In the genomic region with DNA sequence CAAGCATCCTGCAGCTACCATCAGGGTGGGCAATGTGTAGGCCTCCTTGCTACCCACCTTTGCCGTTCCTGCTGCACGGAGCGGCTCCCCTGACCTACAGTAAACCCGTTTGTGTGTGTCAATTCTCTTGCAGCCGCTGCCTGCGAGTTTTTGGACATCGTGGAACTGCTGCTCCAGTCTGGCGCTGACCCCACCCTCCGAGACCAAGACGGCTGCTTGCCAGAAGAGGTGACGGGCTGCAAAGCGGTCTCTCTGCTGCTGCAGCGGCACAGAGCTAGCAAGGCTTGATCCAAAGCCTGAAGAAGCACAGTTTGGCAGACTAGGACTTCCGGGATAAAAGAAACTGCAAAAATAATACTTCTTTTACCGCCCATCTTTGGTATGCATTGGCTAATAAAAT, we compare ENCODE assay signal across 30 mouse cellular contexts.
DNase-seq lines count a peak whose midpoint lies in the region; ATAC-seq and TF ChIP-seq lines count a peak whose summit lies in the region.
"Had no signal": no experiment of that assay in that cellular context is flagged by ENCODE, and none has a peak within 500 bp of the region (broad histone marks: within the 10 kb centered on the region; RNA-seq: fewer than 3 reads in every experiment).

No protein-coding gene starts in this region.

- no peak for ATAC-seq in lung, embryonic 14.5 days (ENCODE audit: insufficient read depth)
- ATAC-seq: forebrain, embryonic 14.5 days; intestine, postnatal 0 days; midbrain, embryonic 16.5 days; Patski had no signal

- H3K9ac ChIP-seq in lung, embryonic 14.5 days = no peak overlapping the region
- H3K9ac ChIP-seq: embryonic facial prominence, embryonic 12.5 days; heart, embryonic 13.5 days; limb, embryonic 13.5 days; neural tube, embryonic 13.5 days; stomach, embryonic 15.5 days had no signal

- TF ChIP-seq POLR2A in lung, adult 2 months (IDR thresholded peaks at IDR 0.05; ENCODE audit: borderline replicate concordance, extremely low read depth, low read depth, low read length) = no peak

- no peaks in the 10 kb centered on the region for H3K9me3 ChIP-seq in heart, embryonic 10.5 days
- no peaks in the 10 kb centered on the region for H3K9me3 ChIP-seq in lung, embryonic 14.5 days (ENCODE audit: low read depth, low read length)
- H3K9me3 ChIP-seq: embryonic facial prominence, embryonic 12.5 days; heart, embryonic 13.5 days; hindbrain, embryonic 10.5 days; limb, embryonic 13.5 days; neural tube, embryonic 13.5 days; stomach, embryonic 15.5 days had no signal

- 0 out of 2 replicates have a peak, but pooled peaks cover 4% of the 10 kb centered on the region for H3K4me1 ChIP-seq in heart, embryonic 10.5 days
- H3K4me1 ChIP-seq in lung, embryonic 14.5 days (ENCODE audit: insufficient read depth) = no peaks in the 10 kb centered on the region
- H3K4me1 ChIP-seq in lung, adult 2 months (ENCODE audit: control insufficient read depth, insufficient read depth, low read length) = no peaks in the 10 kb centered on the region
- H3K4me1 ChIP-seq: embryonic facial prominence, embryonic 12.5 days; heart, embryonic 13.5 days; stomach, embryonic 15.5 days had no signal

- H3K27me3 ChIP-seq in heart, embryonic 10.5 days (ENCODE audit: insufficient read depth, poor library complexity, severe bottlenecking) = no peaks in the 10 kb centered on the region
- H3K27me3 ChIP-seq in lung, embryonic 14.5 days (ENCODE audit: insufficient read depth, low read length) = no peaks in the 10 kb centered on the region
- H3K27me3 ChIP-seq: embryonic facial prominence, embryonic 12.5 days; heart, embryonic 13.5 days; limb, embryonic 13.5 days; neural tube, embryonic 13.5 days; Patski; stomach, embryonic 15.5 days had no signal

- intact Hi-C loops in heart, postnatal 25 days (cut with DNase I) = no loop called here

- DNase-seq in cerebellum, postnatal 14 days = peak; percentile 42 to 58
- no peak for DNase-seq in cerebellum, adult 18-20 months
- peak; percentile 75 for DNase-seq in heart, embryonic 10.5 days (ENCODE audit: low spot score)
- DNase-seq in heart, postnatal 25 days (ENCODE audit: low spot score) = no peak
- DNase-seq in lung, embryonic 14.5 days = peak; percentile 43
- DNase-seq in lung, adult 2 months = no peak
- peak; percentile 7 for DNase-seq in urinary bladder, postnatal 14 days (ENCODE audit: low spot score)
- DNase-seq in urinary bladder, postnatal 36 days (ENCODE audit: low spot score in 2 of 2) = no peak
- DNase-seq: adrenal gland, postnatal 10 days; cerebellum, adult 2 months; embryo, embryonic 11 days; heart, adult 18-20 months; heart, postnatal 10 days; kidney, adult 9 months; kidney, postnatal 14 days; lung, postnatal 36 days; retina, postnatal 1 day; right cerebral cortex, postnatal 14 days had no signal

- H3K4me2 ChIP-seq in lung, embryonic 14.5 days = no peak overlapping the region
- H3K4me2 ChIP-seq: embryonic facial prominence, embryonic 12.5 days; heart, embryonic 13.5 days; limb, embryonic 13.5 days; liver, embryonic 11.5 days; midbrain, embryonic 11.5 days; neural tube, embryonic 13.5 days; stomach, embryonic 15.5 days had no signal

- no peak for TF ChIP-seq CTCF in lung, embryonic 14.5 days (IDR thresholded peaks at IDR 0.05; ENCODE audit: low read depth)
- TF ChIP-seq CTCF in lung, adult 2 months (IDR thresholded peaks at IDR 0.05; ENCODE audit: insufficient read depth, low read length) = no peak

- no peak overlapping the region for H3K27ac ChIP-seq in heart, embryonic 10.5 days
- H3K27ac ChIP-seq in lung, embryonic 14.5 days (ENCODE audit: low read depth) = no peak overlapping the region
- H3K27ac ChIP-seq: embryonic facial prominence, embryonic 12.5 days; heart, embryonic 13.5 days; hindbrain, embryonic 10.5 days; limb, embryonic 13.5 days; neural tube, embryonic 13.5 days; stomach, embryonic 15.5 days had no signal

- 86% methylated on average over 15 of the region's 15 CpGs for WGBS in heart, embryonic 10.5 days
- 63% methylated on average over 15 of the region's 15 CpGs for WGBS in lung, embryonic 14.5 days
- 77% methylated on average over 15 of the region's 15 CpGs for WGBS in lung, adult 2 months

- H3K4me3 ChIP-seq in heart, embryonic 10.5 days = no peak overlapping the region
- no peak overlapping the region for H3K4me3 ChIP-seq in lung, embryonic 14.5 days (ENCODE audit: low read depth, low read length)
- no peak overlapping the region for H3K4me3 ChIP-seq in lung, adult 2 months (replicated peaks; ENCODE audit: extremely low read depth, low read depth, low read length)
- H3K4me3 ChIP-seq: embryonic facial prominence, embryonic 12.5 days; heart, embryonic 13.5 days; hindbrain, embryonic 10.5 days; limb, embryonic 13.5 days; neural tube, embryonic 13.5 days; stomach, embryonic 15.5 days had no signal

- no peaks in the 10 kb centered on the region for H3K36me3 ChIP-seq in heart, embryonic 10.5 days
- no peaks in the 10 kb centered on the region for H3K36me3 ChIP-seq in lung, embryonic 14.5 days (ENCODE audit: insufficient read depth)
- H3K36me3 ChIP-seq: embryonic facial prominence, embryonic 12.5 days; hindbrain, embryonic 10.5 days; neural tube, embryonic 13.5 days; stomach, embryonic 15.5 days had no signal

Comparison
In these comparisons a context has a peak if more than half of its experiments do, and no peak if none do; other contexts are left out.
1. DNase-seq: peak in cerebellum, postnatal 14 days (2 of 2), heart, embryonic 10.5 days (single experiment), lung, embryonic 14.5 days (single experiment) and urinary bladder, postnatal 14 days (single experiment); none in cerebellum, adult 18-20 months (0 of 2), heart, postnatal 25 days (single experiment), lung, adult 2 months (single experiment) and urinary bladder, postnatal 36 days (0 of 2).